Mouse (Mus musculus): Measurements from ENCODE around the gene Tspan5. TPM values are rescaled to one million over a fixed set of nuclear protein-coding genes. Genes with fewer than 3 reads are reported as not detected.

Gene Tspan5
- polyA plus RNA-seq, 1 experiment, result 36.4 TPM

DNA sequence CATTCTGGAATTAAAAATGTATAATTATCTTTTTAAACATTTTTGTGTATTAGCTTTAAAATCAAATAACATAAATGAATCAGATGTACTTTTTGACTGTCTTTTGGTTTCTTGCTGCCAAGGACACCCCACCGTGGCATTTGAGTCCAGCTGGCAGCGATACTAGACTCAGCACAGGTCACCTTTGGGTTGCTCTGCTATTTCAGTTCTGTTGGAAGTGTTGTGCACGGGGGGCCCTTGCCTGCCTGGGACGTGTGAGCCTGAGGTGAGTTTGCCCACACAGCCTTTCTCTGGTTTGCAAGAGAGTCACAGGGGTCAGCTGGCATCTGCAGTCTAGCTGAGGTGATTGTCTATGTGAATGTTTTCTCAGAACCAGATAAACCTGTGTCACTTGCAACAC is 65.8 kb downstream of the Tspan5 start:
- Histone ChIP-seq H3K27me3 (ENCODE audit: control insufficient read depth, insufficient read depth, low read length) (no peaks in the 10 kb centered on the region), H3K4me1 (ENCODE audit: control insufficient read depth, insufficient read depth, insufficient read length, low read length) (no peaks in the 10 kb centered on the region), H3K27ac (ENCODE audit: insufficient read depth, low read depth, low read length) (no peak overlapping the region), H3K4me3 (ENCODE audit: low read depth, low read length) (no peak overlapping the region), H3K36me3 (ENCODE audit: control insufficient read depth, insufficient read depth, low read length) (no peaks in the 10 kb centered on the region)
- no peak for TF ChIP-seq POLR2A (IDR thresholded peaks at IDR 0.05; ENCODE audit: low read depth, low read length)
- TF ChIP-seq CTCF (IDR thresholded peaks at IDR 0.05; ENCODE audit: extremely low read depth, insufficient read length, insufficient replicate concordance, low read depth, low read length), result no peak
- WGBS, result 90% methylated on average over 4 of the region's 4 CpGs

DNA sequence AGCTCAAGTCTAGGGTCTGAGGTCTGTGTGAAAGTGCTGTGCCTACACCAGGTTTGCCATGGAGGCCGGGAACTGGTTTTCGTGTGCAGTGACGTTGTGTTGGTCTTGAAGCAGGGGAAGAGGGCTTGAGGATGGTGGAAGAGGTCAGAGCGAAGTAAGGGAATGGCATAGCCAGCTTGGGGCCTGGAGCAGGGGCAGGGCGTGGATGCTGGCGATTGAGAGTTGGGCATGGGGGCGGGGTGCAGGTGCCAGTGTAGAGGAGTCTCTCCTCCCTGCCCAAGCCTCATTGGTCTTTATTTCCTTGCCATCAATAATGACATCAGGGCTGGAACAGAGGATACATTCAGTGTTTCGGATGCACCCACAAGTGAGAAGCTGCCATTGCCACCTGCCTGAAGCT is 67.5 kb downstream of the Tspan5 start:
- Histone ChIP-seq H3K36me3 (ENCODE audit: control insufficient read depth, insufficient read depth, low read length) (no peaks in the 10 kb centered on the region), H3K4me1 (ENCODE audit: control insufficient read depth, insufficient read depth, insufficient read length, low read length) (no peaks in the 10 kb centered on the region), H3K27ac (ENCODE audit: insufficient read depth, low read depth, low read length) (no peak overlapping the region), H3K27me3 (ENCODE audit: control insufficient read depth, insufficient read depth, low read length) (no peaks in the 10 kb centered on the region), H3K4me3 (ENCODE audit: low read depth, low read length) (no peak overlapping the region)
- 82% methylated on average over 8 of the region's 8 CpGs for WGBS
- TF ChIP-seq CTCF (IDR thresholded peaks at IDR 0.05; ENCODE audit: extremely low read depth, insufficient read length, insufficient replicate concordance, low read depth, low read length) (no peak), POLR2A (IDR thresholded peaks at IDR 0.05; ENCODE audit: low read depth, low read length) (no peak)

DNA sequence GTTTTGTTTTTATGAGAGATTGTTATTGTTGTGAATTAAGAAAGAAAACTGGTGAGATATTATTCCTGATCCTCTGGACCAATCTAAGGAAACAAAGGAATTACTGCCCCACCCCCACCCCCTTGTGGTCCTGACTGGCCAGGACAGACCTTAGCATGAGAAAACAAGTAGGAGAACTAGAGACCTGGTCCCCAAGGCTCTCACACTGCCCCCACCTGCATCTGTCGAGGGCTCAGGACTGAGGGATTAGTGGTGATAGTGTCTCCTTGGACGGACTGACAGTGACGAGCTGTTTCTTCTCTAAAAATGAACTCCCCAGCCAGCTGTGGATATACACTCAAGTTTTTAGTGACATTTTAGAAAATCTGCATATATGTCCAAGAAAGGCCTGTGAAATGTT is 70.6 kb downstream of the Tspan5 start:
- 0 out of 2 replicates have a peak, but pooled peaks cover 2% of the 10 kb centered on the region for H3K4me1 ChIP-seq (ENCODE audit: control insufficient read depth, insufficient read depth, insufficient read length, low read length)
- TF ChIP-seq CTCF (IDR thresholded peaks at IDR 0.05; ENCODE audit: extremely low read depth, insufficient read length, insufficient replicate concordance, low read depth, low read length) (no peak), POLR2A (IDR thresholded peaks at IDR 0.05; ENCODE audit: low read depth, low read length) (no peak)
- 74% methylated on average over 3 of the region's 3 CpGs for WGBS
- no peak overlapping the region for H3K27ac ChIP-seq (ENCODE audit: insufficient read depth, low read depth, low read length)
- H3K27me3 ChIP-seq (ENCODE audit: control insufficient read depth, insufficient read depth, low read length), result no peaks in the 10 kb centered on the region
- H3K36me3 ChIP-seq (ENCODE audit: control insufficient read depth, insufficient read depth, low read length), result no peaks in the 10 kb centered on the region
- no peak overlapping the region for H3K4me3 ChIP-seq (ENCODE audit: low read depth, low read length)

DNA sequence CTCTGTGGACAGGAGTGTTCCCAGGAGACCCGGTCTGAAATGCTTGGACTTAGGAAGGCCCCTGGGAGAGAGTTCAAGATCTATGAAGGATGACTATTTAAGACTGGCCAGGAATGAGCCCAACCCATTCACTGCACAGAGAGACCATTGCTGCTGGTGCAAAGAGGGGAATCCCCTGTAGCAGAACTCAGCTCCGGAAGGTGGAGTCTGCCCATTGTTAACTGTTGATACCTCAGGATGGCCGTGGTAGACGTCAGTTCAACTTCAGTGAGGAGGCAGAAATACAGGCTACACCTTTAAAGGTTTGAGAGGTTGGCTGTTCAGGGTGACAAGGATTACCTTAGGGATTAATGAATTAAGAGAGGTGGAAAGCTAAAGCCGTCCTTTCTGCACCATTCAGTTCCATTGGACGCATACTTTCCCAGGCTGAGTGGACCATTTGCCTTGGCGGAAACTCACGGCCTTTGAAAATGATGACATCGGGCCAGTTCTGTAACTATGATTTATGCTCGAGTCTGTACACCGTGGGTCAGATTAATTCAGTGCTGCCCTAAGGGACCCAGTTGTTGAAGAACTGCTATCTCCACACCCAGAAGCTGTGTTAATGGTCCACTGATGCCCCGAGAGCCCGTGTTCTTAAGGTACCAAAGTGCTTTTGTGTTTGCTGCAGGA is 71.3 kb downstream of the Tspan5 start:
- no peak for TF ChIP-seq POLR2A (IDR thresholded peaks at IDR 0.05; ENCODE audit: low read depth, low read length)
- no peak for TF ChIP-seq CTCF (IDR thresholded peaks at IDR 0.05; ENCODE audit: extremely low read depth, insufficient read length, insufficient replicate concordance, low read depth, low read length)
- Histone ChIP-seq H3K27me3 (ENCODE audit: control insufficient read depth, insufficient read depth, low read length) (no peaks in the 10 kb centered on the region), H3K4me3 (ENCODE audit: low read depth, low read length) (no peak overlapping the region), H3K36me3 (ENCODE audit: control insufficient read depth, insufficient read depth, low read length) (no peaks in the 10 kb centered on the region), H3K4me1 (ENCODE audit: control insufficient read depth, insufficient read depth, insufficient read length, low read length) (0 out of 2 replicates have a peak, but pooled peaks cover 2% of the 10 kb centered on the region), H3K27ac (ENCODE audit: insufficient read depth, low read depth, low read length) (no peak overlapping the region)
- WGBS, result 77% methylated on average over 13 of the region's 13 CpGs

DNA sequence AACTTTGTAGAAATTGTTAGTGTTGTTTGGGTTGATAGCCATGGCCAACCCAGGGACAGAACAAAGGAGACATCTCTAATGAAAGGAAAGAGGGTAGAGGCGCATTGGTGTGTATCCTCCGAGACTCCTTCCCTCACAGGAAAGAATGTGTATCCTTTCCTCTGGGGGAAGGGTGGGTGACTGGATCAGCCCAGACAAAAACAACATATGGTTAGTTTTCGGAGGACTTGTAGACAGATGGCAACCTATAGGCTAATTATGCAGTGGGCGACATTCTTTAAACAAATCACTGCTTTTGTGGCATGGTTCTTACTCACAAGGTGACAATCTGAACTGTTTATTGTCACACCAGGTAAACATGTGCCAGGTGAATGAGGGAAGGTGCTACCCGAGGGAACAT is 72.5 kb downstream of the Tspan5 start:
- 83% methylated on average over 5 of the region's 5 CpGs for WGBS
- H3K36me3 ChIP-seq (ENCODE audit: control insufficient read depth, insufficient read depth, low read length), result no peaks in the 10 kb centered on the region
- no peaks in the 10 kb centered on the region for H3K27me3 ChIP-seq (ENCODE audit: control insufficient read depth, insufficient read depth, low read length)
- H3K27ac ChIP-seq (ENCODE audit: insufficient read depth, low read depth, low read length), result no peak overlapping the region
- 0 out of 2 replicates have a peak, but pooled peaks cover 2% of the 10 kb centered on the region for H3K4me1 ChIP-seq (ENCODE audit: control insufficient read depth, insufficient read depth, insufficient read length, low read length)
- H3K4me3 ChIP-seq (ENCODE audit: low read depth, low read length), result no peak overlapping the region
- no peak for TF ChIP-seq CTCF (IDR thresholded peaks at IDR 0.05; ENCODE audit: extremely low read depth, insufficient read length, insufficient replicate concordance, low read depth, low read length)

DNA sequence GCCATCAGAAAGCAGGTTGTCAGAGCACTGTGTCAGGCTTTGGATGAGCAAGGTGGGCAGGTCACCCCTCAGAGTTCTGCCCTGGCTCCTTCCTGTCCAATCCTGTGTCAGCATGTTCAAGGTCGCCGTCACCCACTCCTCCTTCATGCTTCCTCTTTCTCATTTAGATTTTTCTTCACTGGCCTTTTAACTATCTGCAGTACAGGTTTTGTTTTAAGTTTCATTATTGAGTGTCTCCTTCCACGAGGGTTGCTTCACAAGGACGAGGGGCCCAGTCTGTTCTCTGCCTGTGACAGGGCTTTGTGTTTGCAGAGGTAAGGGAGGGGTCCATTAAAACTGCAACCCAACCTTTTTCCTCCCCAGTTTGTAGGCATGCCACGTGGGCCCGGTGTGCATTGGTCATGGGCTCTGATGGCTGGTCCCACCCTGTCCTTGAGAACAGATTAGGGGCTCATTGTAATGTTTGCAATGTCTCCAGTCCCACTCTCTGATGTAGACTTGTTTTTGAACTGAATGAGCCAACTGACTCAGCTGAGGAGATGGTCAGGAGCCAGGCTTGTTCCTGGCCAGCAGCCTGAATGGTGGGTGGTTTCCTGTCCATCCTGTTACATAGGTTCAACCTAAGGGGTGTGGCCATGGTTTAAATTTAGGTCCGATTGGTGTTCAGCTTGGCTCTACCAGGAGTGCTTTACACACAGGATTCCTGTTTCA is 73.3 kb downstream of the Tspan5 start:
- H3K27me3 ChIP-seq (ENCODE audit: control insufficient read depth, insufficient read depth, low read length), result no peaks in the 10 kb centered on the region
- 0 out of 2 replicates have a peak, but pooled peaks cover 2% of the 10 kb centered on the region for H3K4me1 ChIP-seq (ENCODE audit: control insufficient read depth, insufficient read depth, insufficient read length, low read length)
- H3K36me3 ChIP-seq (ENCODE audit: control insufficient read depth, insufficient read depth, low read length), result no peaks in the 10 kb centered on the region
- WGBS, result 40% methylated on average over 7 of the region's 7 CpGs
- H3K4me3 ChIP-seq (ENCODE audit: low read depth, low read length), result no peak overlapping the region
- TF ChIP-seq CTCF (IDR thresholded peaks at IDR 0.05; ENCODE audit: extremely low read depth, insufficient read length, insufficient replicate concordance, low read depth, low read length) (no peak), POLR2A (IDR thresholded peaks at IDR 0.05; ENCODE audit: low read depth, low read length) (no peak)
- H3K27ac ChIP-seq (ENCODE audit: insufficient read depth, low read depth, low read length), result no peak overlapping the region

DNA sequence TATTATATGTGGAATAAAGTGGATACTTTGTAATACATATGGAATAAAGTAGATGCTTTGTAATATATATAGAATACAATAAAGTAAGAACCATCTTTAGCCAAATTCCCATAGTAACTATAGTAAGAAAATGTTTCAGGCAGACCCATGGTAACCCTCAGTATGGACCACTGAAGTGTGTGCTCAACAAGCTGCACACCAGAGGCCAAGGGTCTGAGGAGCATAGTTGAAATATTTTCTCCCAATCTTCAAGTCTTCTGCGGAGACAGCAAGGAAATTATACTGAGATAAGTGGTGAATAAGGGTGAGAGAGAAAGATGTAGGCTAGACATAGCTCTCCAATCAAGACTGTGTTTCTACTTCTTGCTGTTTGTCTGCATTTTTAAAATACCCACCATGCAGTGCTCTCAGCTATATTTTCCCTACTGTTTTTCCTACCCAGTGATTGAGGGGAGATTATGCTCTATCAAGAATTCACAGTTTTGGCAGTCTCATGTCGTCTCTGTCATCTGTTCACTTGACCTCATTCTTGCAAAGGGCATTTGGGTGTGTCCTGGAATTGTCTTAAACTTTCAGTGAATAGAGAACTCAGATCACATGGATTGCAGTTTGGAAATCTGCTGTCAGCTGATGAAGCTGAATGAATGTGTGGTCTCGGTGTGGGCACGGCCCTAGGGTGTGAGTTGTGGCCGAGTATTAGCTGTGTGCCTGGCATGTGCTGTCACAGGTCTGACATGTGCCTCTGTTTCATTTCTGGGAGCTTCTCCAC is 75.1 kb downstream of the Tspan5 start:
- H3K27me3 ChIP-seq (ENCODE audit: control insufficient read depth, insufficient read depth, low read length), result no peaks in the 10 kb centered on the region
- no peak overlapping the region for H3K4me3 ChIP-seq (ENCODE audit: low read depth, low read length)
- no peaks in the 10 kb centered on the region for H3K36me3 ChIP-seq (ENCODE audit: control insufficient read depth, insufficient read depth, low read length)
- WGBS, result 67% methylated on average over 5 of the region's 5 CpGs
- 0 out of 2 replicates have a peak, but pooled peaks cover 2% of the 10 kb centered on the region for H3K4me1 ChIP-seq (ENCODE audit: control insufficient read depth, insufficient read depth, insufficient read length, low read length)
- H3K27ac ChIP-seq (ENCODE audit: insufficient read depth, low read depth, low read length), result no peak overlapping the region
- no peak for TF ChIP-seq CTCF (IDR thresholded peaks at IDR 0.05; ENCODE audit: extremely low read depth, insufficient read length, insufficient replicate concordance, low read depth, low read length)
- no peak for TF ChIP-seq POLR2A (IDR thresholded peaks at IDR 0.05; ENCODE audit: low read depth, low read length)
